Mouse (Mus musculus): ENCODE measurements around the gene Platr17. TPM values are rescaled to one million over a fixed set of nuclear protein-coding genes. Genes with fewer than 3 reads are reported as not detected.
A peak's percentile ranks its signal among the peaks of the same experiment; 100 is the strongest.

Gene Platr17
- total and polyA plus RNA-seq, 3 experiments, result not detected

DNA sequence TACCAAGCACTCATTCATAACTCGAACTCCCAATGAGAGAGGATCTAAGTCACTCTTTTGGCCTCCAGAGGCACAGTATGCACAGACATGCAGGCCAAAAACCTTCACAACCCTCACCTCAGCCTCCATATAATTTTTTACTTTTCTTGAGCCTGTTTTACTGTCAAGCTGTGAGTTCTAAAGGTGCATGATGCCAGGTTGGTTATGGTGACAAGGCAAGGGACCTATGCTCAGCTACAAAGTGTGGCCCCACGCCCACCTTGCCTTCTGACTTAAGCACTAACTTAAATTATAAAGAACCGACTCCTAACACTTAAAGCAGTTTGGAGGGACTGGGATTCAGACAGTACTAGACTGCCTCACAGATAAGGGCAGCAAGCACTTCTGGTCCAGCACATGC is 48.4 kb downstream of the Platr17 start:
- Histone ChIP-seq H3K27me3 (replicated peaks) (no peaks in the 10 kb centered on the region), H3K4me1 (ENCODE audit: control insufficient read depth in 1 of 2, insufficient read depth in 2 of 2) (peaks cover 10 to 34% of the 10 kb centered on the region in 2 experiments), H3K4me2 (ENCODE audit: insufficient read depth, low read depth, poor library complexity, severe bottlenecking) (peak overlapping the region; percentile 52; the same call in 1 of the 2 replicates), H3K9ac (ENCODE audit: insufficient read depth, low read depth) (peak overlapping the region; percentile 37; the same call in 1 of the 2 replicates), H3K27ac (ENCODE audit: insufficient read depth, low read depth) (no peak overlapping the region), H3K9me3 (replicated peaks; ENCODE audit: low read length) (no peaks in the 10 kb centered on the region), H3K79me2 (replicated peaks; ENCODE audit: control insufficient read depth, extremely low read depth, insufficient read depth, poor library complexity, severe bottlenecking) (peaks cover 29% of the 10 kb centered on the region), H3K36me3 (replicated peaks in 1 of 2; ENCODE audit: control insufficient read depth in 1 of 2, insufficient read depth in 1 of 2, low read length in 1 of 2) (peaks cover 56 to 67% of the 10 kb centered on the region in 2 experiments), H3K4me3 (replicated peaks in 1 of 3; ENCODE audit: low read depth in 2 of 3, low read length in 2 of 3, poor library complexity in 1 of 3) (peak overlapping the region; percentile 13 to 91 (median 22))
- in situ Hi-C loops (cut with MboI; ENCODE audit: low pct_ligation_motif_present, low pct_unique_long_range_greater_than_20kb, low sequenced_read_pairs) (no loop called here), dilution Hi-C loops (cut with MboI; ENCODE audit: extremely low pct_ligation_motif_present, extremely low pct_unique_long_range_greater_than_20kb, low sequenced_read_pairs) (no loop called here)
- TF ChIP-seq POLR2AphosphoS2 (IDR thresholded peaks at IDR 0.05; ENCODE audit: low read depth, low read length) (peak; percentile 31; the same call in 1 of the 2 replicates), ZNF384 (IDR thresholded peaks at IDR 0.05; ENCODE audit: low read depth, low read length) (no peak)
- no peak for DNase-seq (ENCODE audit: extremely low read depth)

GRCm38 (mm10) chr17:33953961-33954565 is 49.1 kb downstream of the Platr17 start:
- in situ Hi-C loops (cut with MboI; ENCODE audit: low pct_ligation_motif_present, low pct_unique_long_range_greater_than_20kb, low sequenced_read_pairs) (no loop called here), dilution Hi-C loops (cut with MboI; ENCODE audit: extremely low pct_ligation_motif_present, extremely low pct_unique_long_range_greater_than_20kb, low sequenced_read_pairs) (no loop called here)
- TF ChIP-seq ZMIZ1 (IDR thresholded peaks at IDR 0.05; ENCODE audit: low read depth, low read length), result no peak
- TF ChIP-seq GABPA (IDR thresholded peaks at IDR 0.05; ENCODE audit: insufficient replicate concordance, low read depth, low read length), result no peak
- TF ChIP-seq POLR2A (IDR thresholded peaks at IDR 0.05; ENCODE audit: low read depth, low read length), result peak; percentile 2; the same call in 1 of the 2 replicates
- peak overlapping the region; percentile 53 for H3K9ac ChIP-seq (ENCODE audit: insufficient read depth, low read depth)
- peaks cover 29% of the 10 kb centered on the region for H3K79me2 ChIP-seq (replicated peaks; ENCODE audit: control insufficient read depth, extremely low read depth, insufficient read depth, poor library complexity, severe bottlenecking)
- peaks cover 54 to 67% of the 10 kb centered on the region in 2 experiments for H3K36me3 ChIP-seq (replicated peaks in 1 of 2; ENCODE audit: control insufficient read depth in 1 of 2, insufficient read depth in 1 of 2, low read length in 1 of 2)
- peak overlapping the region; percentile 61 to 96 (median 91) for H3K4me3 ChIP-seq (replicated peaks in 1 of 3; ENCODE audit: low read depth in 2 of 3, low read length in 2 of 3, poor library complexity in 1 of 3)
- H3K4me2 ChIP-seq (ENCODE audit: insufficient read depth, low read depth, poor library complexity, severe bottlenecking), result peak overlapping the region; percentile 63
- peak overlapping the region; percentile 26; the same call in 1 of the 2 replicates for H3K27ac ChIP-seq (ENCODE audit: insufficient read depth, low read depth)
- no peak for DNase-seq (ENCODE audit: extremely low read depth)
- H3K27me3 ChIP-seq (replicated peaks), result no peaks in the 10 kb centered on the region
- H3K9me3 ChIP-seq (replicated peaks; ENCODE audit: low read length), result no peaks in the 10 kb centered on the region
- H3K4me1 ChIP-seq (ENCODE audit: control insufficient read depth in 1 of 2, insufficient read depth in 2 of 2), result peaks cover 10 to 41% of the 10 kb centered on the region in 2 experiments

DNA sequence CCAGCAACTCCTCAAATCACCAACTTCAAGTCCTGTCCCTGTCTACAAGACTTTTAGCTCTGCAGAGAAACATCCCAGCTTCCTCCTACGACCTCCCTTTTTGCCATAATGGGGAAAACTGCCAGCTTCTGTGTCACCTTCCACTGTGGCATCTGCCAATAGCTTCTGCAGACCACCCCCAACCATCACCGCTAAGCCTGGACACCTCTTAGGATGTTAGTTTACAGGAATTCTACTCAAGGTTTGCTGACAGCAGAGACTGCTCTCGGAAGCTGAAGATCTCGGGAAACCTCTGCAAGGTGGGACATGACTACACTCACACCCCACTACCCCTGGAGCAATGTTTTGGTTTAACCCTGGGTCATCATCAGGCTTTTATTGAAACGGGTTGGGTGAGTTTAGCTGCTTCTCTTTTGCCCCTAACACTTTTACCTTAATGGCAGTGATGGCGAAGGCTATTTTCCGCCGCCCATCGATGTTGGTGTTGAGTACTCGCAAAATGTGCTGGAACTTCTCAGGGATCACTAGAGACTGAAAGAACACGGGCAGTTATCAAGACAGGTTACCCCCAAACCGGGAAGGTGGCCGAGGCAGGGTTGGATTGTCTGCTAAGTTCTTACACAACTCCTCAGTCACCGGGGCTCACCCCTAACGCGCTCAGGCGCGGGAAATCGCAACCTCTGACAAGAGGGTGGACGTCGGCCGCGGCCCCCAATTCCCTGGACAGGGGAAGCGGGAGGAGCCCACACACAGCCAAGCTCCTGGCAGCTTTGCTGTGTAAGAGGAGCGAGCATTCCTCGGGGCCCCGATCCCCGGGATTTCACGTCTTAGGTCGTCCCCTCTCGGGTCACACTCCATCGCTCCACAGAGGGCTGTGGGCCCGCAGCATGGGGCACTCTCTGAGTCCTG is 50.0 kb downstream of the Platr17 start:
- Histone ChIP-seq H3K4me3 (replicated peaks in 1 of 3; ENCODE audit: low read depth in 2 of 3, low read length in 2 of 3, poor library complexity in 1 of 3) (peak overlapping the region; percentile 61 to 96 (median 91)), H3K27ac (ENCODE audit: insufficient read depth, low read depth) (peak overlapping the region; percentile 26), H3K4me1 (ENCODE audit: control insufficient read depth in 1 of 2, insufficient read depth in 2 of 2) (peaks cover 10 to 43% of the 10 kb centered on the region in 2 experiments), H3K79me2 (replicated peaks; ENCODE audit: control insufficient read depth, extremely low read depth, insufficient read depth, poor library complexity, severe bottlenecking) (peaks cover 29% of the 10 kb centered on the region), H3K36me3 (replicated peaks in 1 of 2; ENCODE audit: control insufficient read depth in 1 of 2, insufficient read depth in 1 of 2, low read length in 1 of 2) (peaks cover 54 to 67% of the 10 kb centered on the region in 2 experiments), H3K4me2 (ENCODE audit: insufficient read depth, low read depth, poor library complexity, severe bottlenecking) (peak overlapping the region; percentile 63), H3K9ac (ENCODE audit: insufficient read depth, low read depth) (peak overlapping the region; percentile 53), H3K27me3 (replicated peaks) (no peaks in the 10 kb centered on the region), H3K9me3 (replicated peaks; ENCODE audit: low read length) (no peaks in the 10 kb centered on the region)
- dilution Hi-C loops (cut with MboI; ENCODE audit: extremely low pct_ligation_motif_present, extremely low pct_unique_long_range_greater_than_20kb, low sequenced_read_pairs) (no loop called here), in situ Hi-C loops (cut with MboI; ENCODE audit: low pct_ligation_motif_present, low pct_unique_long_range_greater_than_20kb, low sequenced_read_pairs) (no loop called here)
- no peak for DNase-seq (ENCODE audit: extremely low read depth)
- TF ChIP-seq CHD1 (IDR thresholded peaks at IDR 0.05; ENCODE audit: low read depth, low read length), result peak; percentile 83
- TF ChIP-seq E2F4 (IDR thresholded peaks at IDR 0.05; ENCODE audit: insufficient replicate concordance, low read depth, low read length), result 0 out of 2 replicates have a peak, but pooled peaks have one; percentile 14
- TF ChIP-seq CHD2 (IDR thresholded peaks at IDR 0.05; ENCODE audit: low read length), result no peak
- TF ChIP-seq IRF4 (IDR thresholded peaks at IDR 0.05; ENCODE audit: low read depth, low read length), result no peak
- TF ChIP-seq POLR2AphosphoS2 (IDR thresholded peaks at IDR 0.05; ENCODE audit: low read depth, low read length), result peak; percentile 45; the same call in 1 of the 2 replicates
- TF ChIP-seq GABPA (IDR thresholded peaks at IDR 0.05; ENCODE audit: insufficient replicate concordance, low read depth, low read length), result no peak
- no peak for TF ChIP-seq HCFC1 (IDR thresholded peaks at IDR 0.05; ENCODE audit: low read depth, low read length)
- peak; percentile 16; the same call in 1 of the 2 replicates for TF ChIP-seq POLR2A (IDR thresholded peaks at IDR 0.05; ENCODE audit: low read depth, low read length)
- TF ChIP-seq ZC3H11A (IDR thresholded peaks at IDR 0.05; ENCODE audit: low read depth, low read length), result no peak
- no peak for TF ChIP-seq MAX (IDR thresholded peaks at IDR 0.05; ENCODE audit: low read length)
- no peak for TF ChIP-seq ELF1 (IDR thresholded peaks at IDR 0.05; ENCODE audit: low read depth, low read length)
- TF ChIP-seq KAT2A (IDR thresholded peaks at IDR 0.05; ENCODE audit: insufficient replicate concordance, low read length), result no peak
- no peak; the same call in 1 of the 2 replicates for TF ChIP-seq MXI1 (IDR thresholded peaks at IDR 0.05; ENCODE audit: low read depth, low read length)
- 0 out of 2 replicates have a peak, but pooled peaks have one; percentile 31 for TF ChIP-seq UBTF (IDR thresholded peaks at IDR 0.05; ENCODE audit: low read depth, low read length)
- no peak for TF ChIP-seq PAX5 (IDR thresholded peaks at IDR 0.05; ENCODE audit: low read length)

All from CH12.LX (cell line).